Mouse (Mus musculus) lung, adult 2 months (tissue): ENCODE data around the gene Myo10.

ENCODE experiments used
- CTCF ChIP-seq: fragments of 200-500 bp; IDR thresholded peaks from 2 replicates; pipeline ENCODE4 v1.5.1; 2011; ENCODE audit warnings: mild to moderate bottlenecking, low read length, control low read depth; ENCODE audit not compliant: insufficient read depth
- POLR2A ChIP-seq: fragments of 200-500 bp; IDR thresholded peaks from 2 replicates; pipeline ENCODE4 v1.6.1; 2011; ENCODE audit warnings: low read depth, mild to moderate bottlenecking, control low read depth, low read length, borderline replicate concordance; ENCODE audit errors: extremely low read depth

GRCm38 (mm10) chr15:25789241-25789640 is 166.9 kb downstream of the Myo10 start:
- TF ChIP-seq CTCF (no peak), POLR2A (no peak)
